Mouse (Mus musculus): ENCODE results near the gene Klk7.

Gene Klk7

DNA sequence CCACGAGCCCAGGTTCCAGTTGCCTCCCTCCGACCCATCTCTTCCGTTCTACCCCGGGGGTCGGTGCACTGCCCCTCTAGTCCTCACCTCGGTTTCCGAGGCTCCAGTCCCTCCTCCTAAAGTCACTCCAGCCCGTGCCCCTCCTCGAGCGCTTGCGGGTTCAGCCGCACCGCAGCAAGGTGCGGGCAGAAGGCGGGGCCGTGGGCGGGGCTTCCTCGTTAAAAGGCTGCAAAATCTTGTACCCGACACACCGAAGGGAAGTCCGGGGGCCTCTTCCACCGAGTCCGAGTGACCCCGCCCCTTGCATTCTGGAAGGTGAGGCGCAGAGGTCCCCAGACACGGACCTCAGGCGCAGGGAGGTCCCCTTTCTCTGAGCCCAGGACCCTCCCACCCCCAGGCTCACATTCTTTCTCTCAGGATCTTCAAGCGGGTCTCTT lies 13.7 kb upstream of the Klk7 start, which contains the start of gene Klk8:
Klk8 (plus strand) TSS at position 245 of the 437 bp plus-strand sequence.
- peak; percentile 65 for DNase-seq (ENCODE audit: low read depth)

DNA sequence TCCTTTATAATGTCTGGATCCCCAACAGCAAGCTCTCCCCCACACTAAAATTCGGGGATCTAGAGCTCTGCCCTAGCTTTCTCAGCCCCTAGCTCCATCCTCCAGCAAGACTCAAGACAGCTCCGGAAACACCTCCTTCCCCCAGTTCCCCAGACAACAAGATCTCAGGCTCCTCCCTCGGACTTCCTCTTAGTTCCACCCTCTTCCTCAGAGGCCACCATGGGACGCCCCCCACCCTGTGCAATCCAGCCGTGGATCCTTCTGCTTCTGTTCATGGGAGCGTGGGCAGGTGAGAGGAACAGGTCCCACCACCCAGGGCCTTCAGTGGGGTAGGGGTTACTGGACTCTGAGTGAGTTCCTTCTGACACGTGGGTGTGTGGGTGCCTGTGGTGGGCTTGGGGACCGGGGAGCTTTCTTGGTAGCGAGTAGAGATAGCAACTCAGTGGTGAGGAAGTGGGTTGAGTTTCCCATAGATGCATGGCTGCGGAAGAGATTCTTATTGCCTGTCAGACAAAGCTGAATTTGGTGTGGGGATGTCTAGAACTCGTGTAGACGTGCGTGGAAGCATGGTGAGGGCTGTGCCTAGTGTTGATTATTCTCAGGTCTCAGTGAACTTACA lies 13.1 kb upstream of the Klk7 start:
- DNase-seq (ENCODE audit: low read depth): peak; percentile 57

DNA sequence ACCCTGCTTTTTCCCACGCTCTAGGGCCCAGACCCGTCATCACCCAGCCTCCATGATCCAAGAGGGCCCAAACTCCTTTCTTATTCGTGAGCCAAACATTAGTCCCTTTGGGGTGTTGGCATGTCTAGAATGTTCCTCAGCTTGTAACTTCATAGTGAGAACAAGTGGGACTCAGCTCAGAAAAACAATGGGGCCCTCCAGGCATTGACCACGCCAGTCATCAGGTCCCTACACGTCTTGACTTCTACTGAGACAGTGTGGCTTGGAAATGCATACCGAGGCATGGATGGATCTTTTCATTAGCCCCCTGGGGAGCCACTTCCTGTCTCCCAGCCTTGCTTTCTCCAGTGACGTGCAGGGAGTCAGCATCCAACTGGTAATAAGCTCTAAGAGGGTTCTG lies 11.2 kb upstream of the Klk7 start:
- no peak for DNase-seq (ENCODE audit: low read depth)

DNA sequence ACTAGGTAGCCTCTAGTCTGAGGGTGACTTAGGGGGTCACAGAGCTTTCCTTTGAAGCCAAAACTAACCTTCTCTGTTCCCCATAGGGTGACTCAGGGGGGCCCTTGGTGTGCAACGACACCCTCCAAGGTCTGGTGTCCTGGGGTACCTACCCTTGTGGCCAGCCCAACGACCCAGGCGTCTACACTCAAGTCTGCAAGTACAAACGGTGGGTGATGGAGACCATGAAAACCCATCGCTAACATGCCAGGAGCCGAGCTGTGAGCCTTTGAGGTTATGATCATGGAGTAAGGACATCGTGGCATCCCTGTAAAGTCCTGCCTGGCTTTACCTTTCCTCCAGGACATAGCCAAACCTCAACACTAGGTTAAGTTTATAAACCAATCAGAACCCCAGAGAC lies 4.1 kb downstream of the Klk7 start:
- DNase-seq (ENCODE audit: low read depth): no peak

DNA sequence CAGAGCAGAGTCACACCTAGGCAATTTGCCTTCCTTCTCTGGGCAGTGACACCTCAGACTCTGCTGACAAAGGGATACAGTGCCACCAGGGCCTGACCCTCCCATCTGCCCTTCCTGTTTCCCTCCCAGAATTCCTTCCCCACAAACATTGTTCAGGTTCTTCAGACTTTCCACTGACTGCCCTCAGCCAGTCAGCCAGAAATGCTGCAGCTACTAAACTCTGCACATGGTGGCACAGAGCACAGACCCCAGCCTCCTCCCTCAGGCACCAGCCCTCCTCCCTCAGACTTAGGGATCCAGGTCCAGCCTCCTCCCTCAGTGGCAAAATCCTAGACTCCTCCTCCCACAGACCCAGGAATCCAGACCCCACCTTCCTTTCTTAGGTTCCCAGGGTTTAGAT lies 5.7 kb downstream of the Klk7 start:
- no peak for DNase-seq (ENCODE audit: low read depth)

DNA sequence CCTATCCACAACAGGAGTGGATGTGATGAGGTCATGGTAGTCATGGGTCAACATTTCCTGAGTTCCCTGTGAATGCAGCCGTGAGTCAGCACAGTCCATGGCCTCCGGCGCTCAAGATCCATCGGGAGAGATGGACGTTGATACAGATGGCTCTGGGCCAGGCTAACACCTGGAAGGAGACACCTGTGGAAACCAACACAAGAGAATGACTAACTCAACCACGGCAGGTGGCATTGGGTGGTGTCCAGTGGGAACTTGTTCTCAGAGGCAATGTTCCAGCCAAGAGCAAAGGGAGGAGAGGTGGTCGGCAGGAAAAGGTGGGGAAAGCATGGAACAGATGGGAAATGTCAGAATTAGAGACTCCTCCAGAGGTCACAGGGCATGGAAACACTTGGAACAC lies 10.5 kb downstream of the Klk7 start:
- DNase-seq (ENCODE audit: low read depth): no peak

DNA sequence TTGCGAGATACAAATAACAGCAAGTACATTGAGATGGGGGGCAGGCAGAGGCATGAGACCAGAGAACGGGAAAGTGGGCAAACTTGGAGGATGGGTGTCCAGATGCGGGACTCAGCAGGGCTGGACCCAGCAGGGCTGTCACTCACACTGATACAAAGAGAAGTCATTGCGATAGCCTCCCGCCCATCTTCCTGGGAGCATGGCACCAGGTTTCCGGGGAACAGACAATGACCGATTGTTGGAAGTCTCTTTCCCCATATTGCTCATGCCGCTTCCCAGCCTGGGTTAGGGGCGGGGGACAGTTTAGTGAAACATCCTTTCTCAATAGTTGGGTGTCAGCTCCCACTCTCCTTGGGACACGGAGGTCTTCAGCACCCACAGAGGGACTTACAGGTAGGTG lies 13.1 kb downstream of the Klk7 start, which contains the start of gene Klk6:
Klk6 (plus strand) TSS at position 301 of the 400 bp plus-strand sequence.
- no peak for DNase-seq (ENCODE audit: low read depth)

DNA sequence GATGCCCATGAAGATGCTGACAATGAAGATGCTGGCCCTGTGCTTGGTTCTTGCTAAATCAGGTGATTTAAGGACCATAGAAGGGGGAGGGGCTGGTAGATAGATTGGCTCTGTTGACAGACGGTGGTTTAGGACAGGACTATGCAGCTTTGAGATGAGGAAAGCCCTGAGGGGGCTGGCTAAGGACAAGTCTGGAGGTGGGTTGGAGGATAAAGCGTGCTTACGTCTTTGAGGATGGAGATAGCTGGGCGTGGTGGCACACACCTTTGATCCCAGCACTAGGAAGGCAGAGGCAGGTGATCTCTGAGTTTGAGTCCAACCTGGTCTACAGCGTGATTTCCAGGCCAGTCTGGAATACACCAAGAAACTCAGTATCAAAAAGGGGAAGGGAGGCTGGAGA lies 15.0 kb downstream of the Klk7 start:
- DNase-seq (ENCODE audit: low read depth): no peak

DNA sequence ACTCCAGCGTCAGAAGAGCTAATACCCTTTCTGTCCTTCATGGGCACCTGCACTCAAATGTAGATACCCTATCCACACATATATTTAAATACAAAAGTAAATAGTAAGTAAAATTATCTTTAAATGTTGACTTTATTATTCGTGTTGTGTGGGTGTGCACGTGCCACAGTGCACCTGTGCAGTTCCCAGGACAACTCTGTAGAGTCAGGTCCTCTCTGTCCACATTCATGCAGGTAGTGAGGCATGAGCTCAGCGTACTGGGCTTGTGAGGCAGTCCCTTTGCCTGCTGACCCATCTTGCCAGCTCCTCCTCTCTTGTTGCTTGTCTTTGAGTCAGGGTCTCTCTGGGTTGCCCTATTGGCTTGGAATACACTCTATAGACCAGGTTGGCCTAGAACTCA lies 16.6 kb downstream of the Klk7 start:
- no peak for DNase-seq (ENCODE audit: low read depth)

DNA sequence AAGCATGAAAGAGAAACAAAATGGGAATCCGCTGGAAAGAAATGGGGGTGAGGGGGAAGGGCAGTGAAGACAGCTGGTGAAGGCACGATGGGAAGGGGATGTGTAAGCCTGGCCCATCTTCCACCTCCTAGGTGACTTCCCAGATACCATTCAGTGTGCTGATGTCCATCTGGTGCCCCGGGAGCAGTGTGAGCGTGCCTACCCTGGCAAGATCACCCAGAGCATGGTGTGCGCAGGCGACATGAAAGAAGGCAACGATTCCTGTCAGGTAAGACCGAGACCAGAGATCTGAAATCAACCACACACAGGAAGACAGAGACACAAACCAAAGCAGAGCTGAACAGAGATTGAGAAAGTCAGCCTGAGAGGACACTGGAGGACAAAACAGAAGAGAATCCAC lies 17.9 kb downstream of the Klk7 start:
- DNase-seq (ENCODE audit: low read depth): no peak

DNA sequence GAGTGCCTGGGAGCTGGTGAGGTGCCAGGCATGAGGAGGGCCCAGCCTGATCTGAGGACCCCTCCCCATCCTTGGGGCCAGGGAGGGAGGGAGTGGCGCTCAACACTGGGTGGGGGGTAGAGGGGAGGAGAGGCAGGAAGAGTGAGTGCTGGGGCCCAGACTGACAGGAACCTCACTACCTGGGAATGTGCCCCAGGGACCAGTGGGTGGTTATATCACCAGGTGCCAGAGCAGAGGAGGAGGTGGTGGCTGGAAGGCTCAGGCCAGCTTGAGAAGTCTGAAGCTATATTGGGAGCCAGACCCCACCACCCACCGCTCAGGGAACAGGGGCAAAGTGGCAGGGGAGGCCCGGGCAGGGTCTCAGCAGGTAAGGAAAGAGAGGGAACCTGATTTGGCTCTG lies 30.6 kb downstream of the Klk7 start, which contains the start of gene Klk5:
Klk5 (plus strand) TSS at position 271 of the 400 bp plus-strand sequence.
- no peak for DNase-seq (ENCODE audit: low read depth)

DNA sequence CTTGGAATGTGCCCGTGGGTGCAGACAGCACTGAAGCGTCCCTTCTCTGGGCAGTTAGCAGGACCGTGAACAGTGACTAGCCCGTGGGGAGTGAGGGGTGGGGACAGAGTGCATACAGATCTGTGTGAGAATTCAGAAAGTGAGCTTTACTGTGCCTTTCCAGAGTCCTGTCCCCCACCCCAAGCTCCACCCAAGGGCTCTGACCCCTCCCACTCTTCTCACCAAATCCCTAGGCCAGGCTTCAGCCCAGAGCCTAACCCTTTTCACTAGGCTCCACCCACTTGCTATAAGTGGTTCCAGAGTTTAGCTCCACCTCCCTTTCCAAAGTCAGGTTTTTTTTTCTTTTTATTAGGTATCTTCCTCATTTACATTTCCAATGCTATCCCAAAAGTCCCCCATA lies 32.7 kb downstream of the Klk7 start:
- DNase-seq (ENCODE audit: low read depth): no peak

DNA sequence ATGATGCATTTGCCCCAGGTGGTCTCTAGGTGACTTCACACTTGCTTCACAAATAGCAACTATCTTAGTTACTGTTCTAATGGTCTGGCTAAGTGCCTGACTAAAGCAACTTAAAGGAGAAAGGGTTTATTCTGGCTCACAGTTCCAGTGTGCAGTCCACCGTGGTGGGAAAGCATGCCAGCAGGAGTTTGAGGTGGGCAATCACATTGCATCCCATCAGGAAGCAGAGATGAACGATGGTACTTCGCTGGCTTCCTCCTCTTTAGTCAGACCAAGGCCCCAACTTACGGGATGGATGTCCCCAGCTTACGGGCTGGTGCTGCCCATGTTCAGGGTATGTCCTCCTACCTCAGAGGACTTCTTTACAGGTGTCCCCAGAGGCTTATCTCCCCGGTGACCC lies 40.5 kb downstream of the Klk7 start:
- DNase-seq (ENCODE audit: low read depth): no peak

DNA sequence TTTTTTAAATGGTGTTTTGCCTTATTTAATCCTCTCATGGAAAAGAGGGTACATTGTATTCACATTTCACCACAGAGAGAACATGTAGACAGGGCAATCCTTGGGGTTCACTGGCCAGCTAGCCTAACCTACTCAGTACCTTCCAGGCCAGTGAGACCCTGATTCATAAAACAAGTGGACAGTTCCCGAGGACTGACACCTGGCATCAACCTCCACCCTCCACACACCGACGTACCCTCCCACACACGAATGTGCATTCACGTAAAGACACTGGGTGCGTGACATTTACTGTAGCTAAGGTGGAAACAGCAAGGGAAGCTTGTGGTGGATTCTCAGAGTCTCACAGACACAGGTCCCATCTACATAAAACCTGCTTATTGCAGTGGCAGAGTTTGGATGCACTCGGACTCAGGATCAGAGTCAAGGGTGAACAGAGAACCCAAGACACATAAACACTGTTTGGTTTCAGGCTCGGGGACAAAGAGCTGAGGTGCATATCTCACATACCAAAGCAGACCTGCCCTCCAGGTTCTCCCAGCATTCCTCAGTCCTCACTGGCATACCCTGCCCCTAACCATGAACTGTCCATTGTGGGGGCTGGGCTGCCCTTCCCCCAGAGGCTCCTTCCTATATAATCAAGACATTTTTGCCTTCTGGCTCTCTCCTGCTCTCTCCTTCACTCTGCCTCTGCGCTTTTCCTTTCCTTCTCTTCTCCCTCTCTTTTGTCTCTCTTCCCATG lies 43.7 kb downstream of the Klk7 start:
- DNase-seq (ENCODE audit: low read depth): no peak

DNA sequence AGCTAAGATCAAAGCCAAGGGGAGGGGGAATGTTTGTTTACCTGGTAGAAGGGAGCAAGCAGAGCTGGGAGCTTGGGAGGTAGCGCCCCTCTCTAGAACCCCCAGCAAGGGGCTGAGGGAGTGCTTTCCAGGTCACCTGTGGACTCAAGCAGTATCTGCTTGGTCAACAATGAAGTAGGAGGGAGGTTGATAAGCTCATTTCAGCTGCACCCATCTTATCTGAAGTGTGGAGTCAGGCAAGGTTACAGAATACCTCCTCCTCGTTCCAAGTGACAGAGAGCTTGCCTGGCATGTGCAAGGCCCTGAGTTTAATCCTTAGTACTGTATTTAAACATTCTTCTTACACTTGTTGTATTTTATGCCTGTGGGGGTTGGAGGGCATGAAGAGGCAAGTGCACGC lies 44.6 kb downstream of the Klk7 start:
- no peak for DNase-seq (ENCODE audit: low read depth)

DNA sequence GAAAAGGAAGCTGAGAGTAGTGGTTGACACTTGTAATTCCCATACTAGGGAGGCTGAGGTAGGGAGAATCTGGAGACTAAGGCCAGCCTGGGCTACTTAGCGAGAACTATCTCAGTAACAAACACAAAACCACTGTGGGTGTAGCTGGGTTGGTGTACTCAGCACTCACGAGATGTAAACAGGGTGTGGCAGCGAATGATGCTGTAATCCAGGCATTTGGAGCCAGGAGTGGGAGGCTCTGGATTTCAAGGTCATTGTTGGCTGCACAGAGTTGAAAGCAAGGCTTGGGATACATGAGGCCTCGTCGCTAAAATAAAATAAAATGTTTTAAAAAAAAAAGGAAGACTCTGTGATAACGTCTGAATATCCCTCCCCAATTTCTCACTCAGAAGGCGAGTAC lies 45.2 kb downstream of the Klk7 start:
- no peak for DNase-seq (ENCODE audit: low read depth)

DNA sequence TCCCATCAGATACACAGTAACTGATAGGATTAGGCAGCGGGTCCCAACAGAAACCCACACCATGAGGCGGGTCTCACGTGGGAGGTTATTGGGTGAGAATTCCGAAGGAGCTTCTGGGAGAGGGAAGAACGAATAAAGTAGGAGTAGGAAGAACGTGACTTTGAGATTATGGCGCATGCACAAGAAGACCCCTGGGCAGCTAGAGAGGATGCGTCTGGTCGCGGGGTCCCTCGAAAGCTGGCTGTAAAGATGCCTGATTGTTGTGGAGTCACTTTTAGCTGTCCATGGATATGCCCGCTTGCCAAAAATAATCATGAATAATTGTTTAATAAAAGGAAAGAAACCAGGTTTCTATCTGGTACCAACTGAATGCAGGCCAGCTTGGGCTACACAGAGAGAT lies 46.4 kb downstream of the Klk7 start:
- DNase-seq (ENCODE audit: low read depth): no peak

DNA sequence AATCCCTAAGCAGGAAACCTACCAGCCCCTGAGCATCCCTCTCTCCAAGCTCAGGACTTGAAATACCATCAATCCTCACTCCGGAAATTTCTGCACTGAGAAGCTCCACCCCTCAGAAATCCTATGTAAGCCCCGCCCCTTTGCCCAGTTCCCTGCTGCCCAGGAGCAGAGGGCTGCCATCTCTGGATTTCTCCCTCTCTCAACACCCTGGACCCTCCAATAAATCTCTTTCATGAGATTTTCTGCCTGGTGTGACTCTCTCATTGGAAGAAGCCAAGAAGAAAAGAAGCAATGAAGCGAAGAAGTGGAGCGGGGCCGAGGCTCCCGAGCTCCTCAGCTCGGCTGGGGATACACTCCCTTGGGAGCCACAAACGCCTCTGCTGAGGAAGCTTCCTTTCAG lies 49.3 kb downstream of the Klk7 start:
- no peak for DNase-seq (ENCODE audit: low read depth)
